Mouse (Mus musculus): Measurements from ENCODE around the gene 3110001I22Rik.
"Not testable (repeated sequence)": the region's sequence is repeated elsewhere in the genome, so short reads cannot be mapped to it uniquely, and the experiment has no call there.

The 3110001I22Rik gene

DNA sequence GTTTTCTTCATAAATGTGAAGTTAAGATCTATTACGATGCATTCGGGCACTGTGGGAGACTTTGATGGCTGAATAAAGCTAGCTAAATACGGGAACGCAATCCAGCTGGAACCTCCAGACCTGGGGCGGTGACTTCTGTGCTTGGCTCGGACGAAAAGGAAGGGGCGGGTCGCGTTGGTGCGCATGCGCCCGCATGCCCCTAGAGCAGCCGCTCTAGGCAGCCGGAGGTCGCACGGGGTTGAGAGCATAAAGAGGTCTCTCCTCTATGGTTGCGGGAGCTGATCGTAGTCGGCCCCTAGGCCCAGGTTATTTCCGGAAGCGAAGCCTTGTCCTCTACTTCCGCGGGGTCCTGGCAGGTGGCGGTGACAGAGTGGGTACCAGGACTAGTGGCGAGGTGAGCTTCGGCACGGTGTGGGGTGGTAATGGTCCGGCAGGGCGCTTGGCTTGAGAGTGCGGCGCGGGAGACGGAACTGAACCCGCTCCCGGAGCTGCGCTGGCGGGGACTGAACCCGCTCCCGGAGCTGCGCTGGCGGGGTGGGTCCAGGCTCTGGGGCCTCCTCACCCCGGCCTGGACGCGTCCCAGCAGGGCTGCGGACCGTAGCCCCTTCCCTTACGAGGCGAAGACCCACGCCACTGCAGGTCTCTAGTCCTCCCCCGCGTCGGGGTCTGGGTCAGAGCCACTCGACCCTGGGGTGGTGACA is at the start of gene 3110001I22Rik, which contains the start of gene Bfar:
Gene 3110001I22Rik (plus strand): TSS at position 245 of the 701 bp plus-strand sequence.
Gene Bfar (plus strand): TSS at position 174 of the 701 bp plus-strand sequence.
- in situ Hi-C loops (cut with MboI; ENCODE audit: unreplicated experiment in 2 of 2), result loop anchor here in 1 of 2 experiments (10.0 kb wide), 1 partner anchor 493 kb away; the partner anchor contains the start of genes Marf1 and Nde1

- in situ Hi-C loops (cut with MboI; ENCODE audit: unreplicated experiment in 2 of 2), result loop anchor here in 1 of 2 experiments (10.0 kb wide), 1 partner anchor 514 kb away; no protein-coding TSS in a partner anchor
Observed at GRCm38 (mm10) chr16:13628345-13628744, 43.4 kb upstream of the 3110001I22Rik start.

- in situ Hi-C loops (cut with MboI; ENCODE audit: unreplicated experiment in 2 of 2), result not testable (repeated sequence)
Observed at GRCm38 (mm10) chr16:13638198-13638597, 33.5 kb upstream of the 3110001I22Rik start.

DNA sequence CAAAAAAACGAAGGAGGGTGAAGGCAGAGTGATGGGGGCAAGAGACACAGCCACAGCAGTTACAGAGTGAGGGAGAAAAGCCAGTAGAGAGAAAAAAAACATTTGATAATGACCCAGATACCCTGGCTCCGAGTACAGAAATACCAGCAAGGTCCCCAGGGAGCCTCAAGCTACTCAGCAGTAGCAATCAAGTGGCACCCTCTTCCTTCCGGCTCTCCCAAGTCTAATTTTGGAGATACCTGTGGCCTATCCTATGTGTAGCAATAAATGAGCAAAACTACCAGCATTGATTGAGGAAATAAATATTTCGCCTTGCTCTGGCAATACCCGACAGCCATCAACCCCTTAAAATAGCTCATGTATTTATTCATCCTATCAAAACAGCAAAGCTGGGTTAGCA is 32.2 kb upstream of the 3110001I22Rik start:
- in situ Hi-C loops (cut with MboI; ENCODE audit: unreplicated experiment in 2 of 2), result no loop called here

GRCm38 (mm10) chr16:13640064-13640463 is 31.7 kb upstream of the 3110001I22Rik start:
- in situ Hi-C loops (cut with MboI; ENCODE audit: unreplicated experiment in 2 of 2), result loop anchor here in 1 of 2 experiments (5.0 kb wide), 1 partner anchor 47 kb away; no protein-coding TSS in a partner anchor

GRCm38 (mm10) chr16:13644474-13644873 is 27.3 kb upstream of the 3110001I22Rik start:
- in situ Hi-C loops (cut with MboI; ENCODE audit: unreplicated experiment in 2 of 2), result loop anchor here in 1 of 2 experiments (5.0 kb wide), 1 partner anchor 43 kb away; no protein-coding TSS in a partner anchor

- in situ Hi-C loops (cut with MboI; ENCODE audit: unreplicated experiment in 2 of 2), result loop anchor here in 1 of 2 experiments (5.0 kb wide), 1 partner anchor 41 kb away; no protein-coding TSS in a partner anchor
Observed at GRCm38 (mm10) chr16:13645930-13646329, 25.8 kb upstream of the 3110001I22Rik start.

DNA sequence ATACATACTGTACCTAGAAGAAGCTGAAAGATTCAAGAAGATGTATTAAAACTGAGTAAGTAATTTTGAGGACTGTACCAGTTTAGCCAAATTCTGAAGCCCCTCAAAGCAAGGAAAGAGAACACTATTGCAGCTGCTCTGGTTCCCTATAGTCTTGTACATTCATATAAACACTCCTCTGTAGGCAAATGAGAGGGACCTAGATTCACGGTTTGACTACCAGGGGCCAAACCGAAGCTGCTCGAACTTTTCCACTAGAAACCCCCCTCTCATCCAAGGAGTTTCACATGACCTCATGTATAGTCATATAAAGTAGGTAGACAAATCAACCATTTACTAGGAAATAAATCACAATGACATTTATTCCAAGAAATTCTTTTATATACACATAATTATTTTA is 12.8 kb upstream of the 3110001I22Rik start:
- in situ Hi-C loops (cut with MboI; ENCODE audit: unreplicated experiment in 2 of 2), result no loop called here

DNA sequence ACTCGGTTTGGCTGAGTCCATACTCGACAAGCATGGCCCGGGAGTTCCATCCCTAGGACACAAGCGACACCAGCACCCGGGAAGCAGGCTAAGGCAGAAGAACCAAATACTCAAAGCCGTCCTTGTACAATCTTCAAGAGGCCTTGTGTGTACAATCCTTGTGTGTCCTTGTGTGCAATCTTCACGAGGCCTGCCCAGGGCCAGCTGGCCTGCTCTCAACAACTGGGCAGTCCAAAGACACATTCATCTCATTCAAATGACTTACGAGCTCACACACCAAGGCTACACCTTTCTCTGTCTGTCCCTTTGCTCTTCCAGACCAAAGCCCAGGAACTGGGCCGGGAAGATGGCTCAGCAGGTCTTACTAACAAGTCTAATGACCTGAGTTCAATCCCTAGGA is 11.0 kb upstream of the 3110001I22Rik start:
- in situ Hi-C loops (cut with MboI; ENCODE audit: unreplicated experiment in 2 of 2), result no loop called here

GRCm38 (mm10) chr16:13667878-13668343 is 3.8 kb upstream of the 3110001I22Rik start, which contains the start of gene Parn:
Parn (minus strand) TSS chr16:13668170.
- in situ Hi-C loops (cut with MboI; ENCODE audit: unreplicated experiment in 2 of 2), result no loop called here

- in situ Hi-C loops (cut with MboI; ENCODE audit: unreplicated experiment in 2 of 2), result no loop called here
Observed at GRCm38 (mm10) chr16:13668402-13669108, 3.2 kb upstream of the 3110001I22Rik start.

DNA sequence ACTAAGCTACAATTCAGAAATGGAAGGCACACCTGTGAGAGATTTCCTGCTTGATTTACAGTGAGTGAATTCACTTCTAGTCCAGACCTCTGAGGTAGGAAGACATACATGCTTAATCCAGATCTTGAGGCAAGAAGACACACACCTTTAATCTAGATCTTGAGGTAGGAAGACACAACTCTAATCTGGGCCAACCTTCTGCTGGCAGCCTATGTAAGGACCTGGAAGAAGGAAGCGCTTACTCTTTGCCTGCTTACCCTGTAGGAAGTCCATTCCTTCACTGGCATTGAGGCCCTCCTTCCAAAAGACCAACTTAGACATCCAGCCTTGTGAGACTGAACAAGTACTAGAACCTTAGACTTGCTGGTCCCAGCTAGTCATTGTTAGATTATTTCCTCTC is 2.4 kb upstream of the 3110001I22Rik start:
- in situ Hi-C loops (cut with MboI; ENCODE audit: unreplicated experiment in 2 of 2), result no loop called here

DNA sequence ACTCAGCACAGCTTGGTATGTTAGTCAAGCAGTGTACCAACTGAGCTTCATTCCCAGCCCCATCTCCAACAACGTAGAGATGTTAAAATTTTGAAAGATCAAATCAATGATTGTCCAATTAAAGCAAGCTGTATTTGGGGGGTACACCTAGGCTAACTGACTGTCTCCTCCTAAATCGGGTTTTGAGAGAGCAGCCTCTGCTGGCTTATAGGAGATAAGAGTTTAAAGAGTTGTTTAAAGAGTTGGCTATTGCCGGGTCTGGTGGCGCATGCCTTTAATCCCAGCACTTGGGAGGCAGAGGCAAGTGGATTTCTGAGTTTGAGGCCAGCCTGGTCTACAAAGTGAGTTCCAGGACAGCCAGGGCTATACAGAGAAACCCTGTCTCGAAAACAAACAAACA is 833 bp upstream of the 3110001I22Rik start:
- in situ Hi-C loops (cut with MboI; ENCODE audit: unreplicated experiment in 2 of 2), result loop anchor here in 1 of 2 experiments (10.0 kb wide), 1 partner anchor 494 kb away; the partner anchor contains the start of genes Marf1 and Nde1

- in situ Hi-C loops (cut with MboI; ENCODE audit: unreplicated experiment in 2 of 2), result loop anchor here in 1 of 2 experiments (10.0 kb wide), 1 partner anchor 492 kb away; the partner anchor contains the start of genes Marf1 and Nde1
Observed at GRCm38 (mm10) chr16:13672386-13672898, 713 bp downstream of the 3110001I22Rik start.

DNA sequence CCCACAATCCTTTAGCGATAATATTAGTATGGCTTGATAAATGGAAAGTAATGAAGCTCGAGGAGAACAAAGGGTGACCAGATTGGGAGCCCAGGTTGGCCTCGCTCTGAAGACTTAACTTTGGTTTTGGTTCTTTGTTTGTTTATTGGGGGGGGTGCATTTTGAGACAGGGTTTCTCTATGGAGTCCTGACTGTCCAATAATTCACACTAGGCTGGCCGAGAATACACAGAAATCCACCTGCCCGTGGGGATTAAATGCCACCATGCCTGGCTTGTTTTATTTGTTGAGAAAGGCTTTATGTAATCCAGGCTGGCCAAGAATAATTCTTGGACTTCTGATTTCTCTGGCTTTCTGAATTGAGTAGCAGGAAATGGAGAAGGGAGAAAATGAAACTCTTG is 1.4 kb downstream of the 3110001I22Rik start:
- in situ Hi-C loops (cut with MboI; ENCODE audit: unreplicated experiment in 2 of 2), result loop anchor here in 1 of 2 experiments (10.0 kb wide), 1 partner anchor 492 kb away; the partner anchor contains the start of genes Marf1 and Nde1

DNA sequence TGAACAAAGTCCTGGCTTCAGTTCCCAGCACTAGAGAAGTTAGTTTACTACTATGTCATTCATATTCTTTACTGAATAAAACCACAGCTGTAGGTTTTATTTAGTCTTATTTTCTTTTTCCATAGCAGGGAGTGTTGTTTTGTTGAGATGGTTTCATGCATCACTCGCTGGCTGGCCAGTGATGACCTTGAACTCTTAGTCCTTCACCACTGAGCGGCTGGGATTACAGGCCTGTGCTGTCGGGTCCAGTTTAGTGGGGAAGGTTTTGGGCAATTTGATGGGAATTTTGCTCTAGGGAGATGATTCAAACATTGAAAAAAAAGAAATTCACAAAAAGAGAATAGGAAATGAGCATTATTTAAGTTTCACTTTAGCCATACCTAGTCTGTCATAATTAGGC is 2.8 kb downstream of the 3110001I22Rik start:
- in situ Hi-C loops (cut with MboI; ENCODE audit: unreplicated experiment in 2 of 2), result loop anchor here in 1 of 2 experiments (10.0 kb wide), 1 partner anchor 490 kb away; the partner anchor contains the start of genes Marf1 and Nde1

GRCm38 (mm10) chr16:13678601-13679319 is 7.0 kb downstream of the 3110001I22Rik start:
- in situ Hi-C loops (cut with MboI; ENCODE audit: unreplicated experiment in 2 of 2), result loop anchor here in 1 of 2 experiments (10.0 kb wide), 1 partner anchor 486 kb away; the partner anchor contains the start of genes Marf1 and Nde1

DNA sequence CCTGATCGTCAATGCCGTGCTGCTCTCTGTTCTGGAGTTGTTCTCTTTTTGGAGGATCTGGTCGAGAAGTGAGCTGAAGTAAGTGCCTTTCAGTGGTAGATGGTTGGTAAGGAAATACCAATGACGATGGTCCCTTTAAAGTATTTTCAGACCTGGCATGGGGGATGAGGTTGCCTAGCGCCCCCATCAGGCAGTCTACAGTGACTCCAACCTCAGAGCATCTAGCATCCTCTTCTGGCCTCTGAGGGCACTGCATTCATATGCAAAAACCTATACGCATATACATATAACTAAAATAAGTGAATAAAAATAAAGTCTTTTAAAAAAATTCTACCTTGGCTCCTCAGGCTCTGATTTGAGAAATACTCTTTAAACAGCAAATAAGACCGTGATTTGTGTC is 27.3 kb downstream of the 3110001I22Rik start:
- in situ Hi-C loops (cut with MboI; ENCODE audit: unreplicated experiment in 2 of 2), result no loop called here

DNA sequence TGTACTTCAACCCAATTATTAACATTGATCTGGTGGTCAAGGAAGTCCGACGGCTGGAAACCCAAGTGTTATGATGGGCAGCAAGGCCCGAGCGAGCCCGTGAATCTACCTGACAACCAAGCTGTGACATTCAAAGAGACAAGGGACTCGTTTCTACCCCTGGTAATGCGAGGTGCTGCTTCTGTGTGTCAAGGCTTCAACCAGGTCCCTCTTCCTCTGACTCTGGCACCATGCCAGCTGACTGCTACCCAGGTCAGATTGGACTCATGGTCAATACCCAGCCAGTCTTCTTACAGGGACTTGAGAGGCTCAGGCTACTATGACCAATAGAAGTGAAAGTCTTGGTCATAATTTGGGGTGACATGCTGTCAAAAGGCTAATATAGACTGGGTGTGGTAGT is 30.5 kb downstream of the 3110001I22Rik start:
- in situ Hi-C loops (cut with MboI; ENCODE audit: unreplicated experiment in 2 of 2), result no loop called here

DNA sequence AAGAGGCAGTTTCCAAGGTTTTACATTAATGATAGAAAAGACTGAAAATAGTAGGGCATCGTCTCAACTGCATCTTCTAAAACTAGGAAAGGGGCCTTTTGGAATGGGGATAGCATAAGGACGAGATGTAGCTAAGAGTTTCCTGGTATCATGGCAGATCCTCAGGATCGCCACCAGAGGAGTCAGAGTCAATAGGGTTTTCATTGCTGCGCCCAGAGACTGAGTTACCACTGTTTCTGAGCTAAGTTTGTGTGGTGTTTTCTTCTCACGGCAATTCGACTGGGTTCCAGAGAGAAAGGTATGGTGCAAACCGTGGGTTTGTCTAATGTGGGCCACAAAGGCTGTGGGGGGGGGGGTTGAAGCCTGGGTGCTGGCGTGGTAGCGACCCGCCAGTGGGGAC is 32.9 kb downstream of the 3110001I22Rik start:
- in situ Hi-C loops (cut with MboI; ENCODE audit: unreplicated experiment in 2 of 2), result no loop called here

All from v-Abl transformed pro-B cells (cell line).